Mouse (Mus musculus): Measurements from ENCODE around the gene Gltpd2. TPM values are rescaled to one million over a fixed set of nuclear protein-coding genes. Genes with fewer than 3 reads are reported as not detected.

Gene Gltpd2
- polyA plus RNA-seq, 1 experiment from 2014 or later: 0.34 TPM

GRCm38 (mm10) chr11:70499566-70500475, 19.2 kb upstream of the Gltpd2 start:
- no peaks in the 10 kb centered on the region for H3K9me3 ChIP-seq (ENCODE audit: control insufficient read depth, low read length)
- no peak overlapping the region for H3K9ac ChIP-seq (ENCODE audit: low read depth, low read length)
- no peaks in the 10 kb centered on the region for H3K4me1 ChIP-seq (ENCODE audit: control insufficient read depth, insufficient read depth, low read length)
- ATAC-seq (ENCODE audit: low FRiP score, low TSS enrichment): no peak
- H3K4me3 ChIP-seq (ENCODE audit: low read length): no peak overlapping the region
- H3K36me3 ChIP-seq (ENCODE audit: control insufficient read depth, insufficient read depth, low read length): no peaks in the 10 kb centered on the region
- H3K27ac ChIP-seq (ENCODE audit: low read depth, low read length): no peak overlapping the region
- no peaks in the 10 kb centered on the region for H3K27me3 ChIP-seq (ENCODE audit: control insufficient read depth, insufficient read depth, low read length)
- H3K4me2 ChIP-seq (replicated peaks; ENCODE audit: low read depth, low read length): no peak overlapping the region
- WGBS: 71% methylated on average over 14 of the region's 14 CpGs

GRCm38 (mm10) chr11:70500476-70500812, 18.6 kb upstream of the Gltpd2 start:
- Histone ChIP-seq H3K4me1 (ENCODE audit: control insufficient read depth, insufficient read depth, low read length) (no peaks in the 10 kb centered on the region), H3K4me3 (ENCODE audit: low read length) (no peak overlapping the region), H3K9ac (ENCODE audit: low read depth, low read length) (no peak overlapping the region), H3K27me3 (ENCODE audit: control insufficient read depth, insufficient read depth, low read length) (no peaks in the 10 kb centered on the region), H3K9me3 (ENCODE audit: control insufficient read depth, low read length) (no peaks in the 10 kb centered on the region), H3K36me3 (ENCODE audit: control insufficient read depth, insufficient read depth, low read length) (no peaks in the 10 kb centered on the region), H3K27ac (ENCODE audit: low read depth, low read length) (no peak overlapping the region), H3K4me2 (replicated peaks; ENCODE audit: low read depth, low read length) (no peak overlapping the region)
- no peak for ATAC-seq (ENCODE audit: low FRiP score, low TSS enrichment)
- WGBS: 82% methylated on average over 1 of the region's 1 CpGs

- H3K4me3 ChIP-seq (ENCODE audit: low read length): no peak overlapping the region
- 63% methylated on average over 3 of the region's 3 CpGs for WGBS
- no peaks in the 10 kb centered on the region for H3K4me1 ChIP-seq (ENCODE audit: control insufficient read depth, insufficient read depth, low read length)
- no peaks in the 10 kb centered on the region for H3K36me3 ChIP-seq (ENCODE audit: control insufficient read depth, insufficient read depth, low read length)
- no peak overlapping the region for H3K9ac ChIP-seq (ENCODE audit: low read depth, low read length)
- no peak overlapping the region for H3K27ac ChIP-seq (ENCODE audit: low read depth, low read length)
- no peak overlapping the region for H3K4me2 ChIP-seq (replicated peaks; ENCODE audit: low read depth, low read length)
- H3K27me3 ChIP-seq (ENCODE audit: control insufficient read depth, insufficient read depth, low read length): no peaks in the 10 kb centered on the region
- H3K9me3 ChIP-seq (ENCODE audit: control insufficient read depth, low read length): no peaks in the 10 kb centered on the region
- no peak for ATAC-seq (ENCODE audit: low FRiP score, low TSS enrichment)
Measured at GRCm38 (mm10) chr11:70502018-70502417, 17.0 kb upstream of the Gltpd2 start.

- no peak within 1 kb of the TSS for H3K4me2 ChIP-seq (replicated peaks; ENCODE audit: low read depth, low read length)
- 75% methylated on average over 9 of the region's 9 CpGs for WGBS
Measured at GRCm38 (mm10) chr11:70504970-70505369, 14.0 kb upstream of the Gltpd2 start, which contains the start of gene Tm4sf5. Gene Tm4sf5 (plus strand): TSS chr11:70505244.

GRCm38 (mm10) chr11:70506385-70506784, 12.6 kb upstream of the Gltpd2 start:
- WGBS: 25% methylated on average over 4 of the region's 4 CpGs
- Histone ChIP-seq H3K27me3 (ENCODE audit: control insufficient read depth, insufficient read depth, low read length) (no peaks in the 10 kb centered on the region), H3K4me3 (ENCODE audit: low read length) (no peak overlapping the region), H3K9me3 (ENCODE audit: control insufficient read depth, low read length) (no peaks in the 10 kb centered on the region), H3K4me1 (ENCODE audit: control insufficient read depth, insufficient read depth, low read length) (0 out of 2 replicates have a peak, but pooled peaks cover 4% of the 10 kb centered on the region), H3K4me2 (replicated peaks; ENCODE audit: low read depth, low read length) (no peak overlapping the region), H3K36me3 (ENCODE audit: control insufficient read depth, insufficient read depth, low read length) (no peaks in the 10 kb centered on the region), H3K27ac (ENCODE audit: low read depth, low read length) (no peak overlapping the region), H3K9ac (ENCODE audit: low read depth, low read length) (no peak overlapping the region)
- ATAC-seq (ENCODE audit: low FRiP score, low TSS enrichment): no peak

More at GRCm38 (mm10) chr11:70504970-70505369, 14.0 kb upstream of the Gltpd2 start, which contains the start of gene Tm4sf5:
- Histone ChIP-seq H3K4me1 (ENCODE audit: control insufficient read depth, insufficient read depth, low read length) (0 out of 2 replicates have a peak, but pooled peaks cover under 1% of the 10 kb centered on the region), H3K36me3 (ENCODE audit: control insufficient read depth, insufficient read depth, low read length) (no peaks in the 10 kb centered on the region), H3K27ac (ENCODE audit: low read depth, low read length) (no peak within 1 kb of the TSS), H3K9me3 (ENCODE audit: control insufficient read depth, low read length) (no peaks in the 10 kb centered on the region), H3K4me3 (ENCODE audit: low read length) (no peak within 1 kb of the TSS), H3K27me3 (ENCODE audit: control insufficient read depth, insufficient read depth, low read length) (no peaks in the 10 kb centered on the region), H3K9ac (ENCODE audit: low read depth, low read length) (no peak within 1 kb of the TSS)
- ATAC-seq (ENCODE audit: low FRiP score, low TSS enrichment): no peak

GRCm38 (mm10) chr11:70506962-70507515, 12.0 kb upstream of the Gltpd2 start:
- H3K27me3 ChIP-seq (ENCODE audit: control insufficient read depth, insufficient read depth, low read length): no peaks in the 10 kb centered on the region
- H3K4me3 ChIP-seq (ENCODE audit: low read length): no peak overlapping the region
- WGBS: 79% methylated on average over 7 of the region's 7 CpGs
- H3K9ac ChIP-seq (ENCODE audit: low read depth, low read length): no peak overlapping the region
- H3K36me3 ChIP-seq (ENCODE audit: control insufficient read depth, insufficient read depth, low read length): no peaks in the 10 kb centered on the region
- H3K27ac ChIP-seq (ENCODE audit: low read depth, low read length): no peak overlapping the region
- 0 out of 2 replicates have a peak, but pooled peaks cover 4% of the 10 kb centered on the region for H3K4me1 ChIP-seq (ENCODE audit: control insufficient read depth, insufficient read depth, low read length)
- ATAC-seq (ENCODE audit: low FRiP score, low TSS enrichment): no peak
- H3K9me3 ChIP-seq (ENCODE audit: control insufficient read depth, low read length): no peaks in the 10 kb centered on the region
- no peak overlapping the region for H3K4me2 ChIP-seq (replicated peaks; ENCODE audit: low read depth, low read length)

- 11% methylated on average over 19 of the region's 19 CpGs for WGBS
- peak overlapping the region; percentile 21 for H3K4me2 ChIP-seq (replicated peaks; ENCODE audit: low read depth, low read length)
- ATAC-seq (ENCODE audit: low FRiP score, low TSS enrichment): 0 out of 2 replicates have a peak, but pooled peaks have one; percentile 63
Measured at GRCm38 (mm10) chr11:70509753-70510564, 9.0 kb upstream of the Gltpd2 start.

GRCm38 (mm10) chr11:70511242-70511641, 7.8 kb upstream of the Gltpd2 start:
- no peaks in the 10 kb centered on the region for H3K36me3 ChIP-seq (ENCODE audit: control insufficient read depth, insufficient read depth, low read length)
- H3K9ac ChIP-seq (ENCODE audit: low read depth, low read length): no peak overlapping the region
- no peaks in the 10 kb centered on the region for H3K27me3 ChIP-seq (ENCODE audit: control insufficient read depth, insufficient read depth, low read length)
- H3K4me3 ChIP-seq (ENCODE audit: low read length): no peak overlapping the region
- no peaks in the 10 kb centered on the region for H3K9me3 ChIP-seq (ENCODE audit: control insufficient read depth, low read length)
- WGBS: 53% methylated on average over 2 of the region's 2 CpGs
- H3K27ac ChIP-seq (ENCODE audit: low read depth, low read length): no peak overlapping the region
- ATAC-seq (ENCODE audit: low FRiP score, low TSS enrichment): no peak
- no peak overlapping the region for H3K4me2 ChIP-seq (replicated peaks; ENCODE audit: low read depth, low read length)
- 0 out of 2 replicates have a peak, but pooled peaks cover 8% of the 10 kb centered on the region for H3K4me1 ChIP-seq (ENCODE audit: control insufficient read depth, insufficient read depth, low read length)

More at GRCm38 (mm10) chr11:70509753-70510564, 9.0 kb upstream of the Gltpd2 start:
- no peaks in the 10 kb centered on the region for H3K27me3 ChIP-seq (ENCODE audit: control insufficient read depth, insufficient read depth, low read length)
- H3K9me3 ChIP-seq (ENCODE audit: control insufficient read depth, low read length): no peaks in the 10 kb centered on the region
- H3K36me3 ChIP-seq (ENCODE audit: control insufficient read depth, insufficient read depth, low read length): no peaks in the 10 kb centered on the region
- H3K4me1 ChIP-seq (ENCODE audit: control insufficient read depth, insufficient read depth, low read length): 0 out of 2 replicates have a peak, but pooled peaks cover 5% of the 10 kb centered on the region
- no peak overlapping the region for H3K4me3 ChIP-seq (ENCODE audit: low read length)
- no peak overlapping the region for H3K27ac ChIP-seq (ENCODE audit: low read depth, low read length)
- no peak overlapping the region for H3K9ac ChIP-seq (ENCODE audit: low read depth, low read length)

All from kidney, embryonic 14.5 days (tissue).